Mouse (Mus musculus): ENCODE results near the gene Hist1h3i.
"Not testable (repeated sequence)": the region's sequence is repeated elsewhere in the genome, so short reads cannot be mapped to it uniquely, and the experiment has no call there.

Gene Hist1h3i

DNA sequence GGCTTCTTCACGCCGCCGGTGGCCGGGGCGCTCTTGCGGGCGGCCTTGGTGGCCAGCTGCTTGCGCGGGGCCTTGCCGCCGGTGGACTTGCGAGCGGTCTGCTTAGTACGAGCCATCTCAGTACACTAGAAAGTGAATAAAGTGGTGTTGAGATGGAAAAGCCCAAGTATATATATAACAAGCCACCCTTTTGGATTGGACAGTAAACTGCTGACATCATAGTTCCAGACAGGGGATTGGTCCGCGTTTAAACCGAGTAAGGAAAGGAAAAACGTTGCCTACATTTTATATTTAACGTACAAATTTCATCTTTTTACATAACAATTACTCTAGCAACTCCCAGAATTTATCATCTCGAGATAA is at the start of gene Hist1h3i:
Gene Hist1h3i (minus strand): TSS at position 116 of the 363 bp plus-strand sequence.
- peak; percentile 70 for DNase-seq

DNA sequence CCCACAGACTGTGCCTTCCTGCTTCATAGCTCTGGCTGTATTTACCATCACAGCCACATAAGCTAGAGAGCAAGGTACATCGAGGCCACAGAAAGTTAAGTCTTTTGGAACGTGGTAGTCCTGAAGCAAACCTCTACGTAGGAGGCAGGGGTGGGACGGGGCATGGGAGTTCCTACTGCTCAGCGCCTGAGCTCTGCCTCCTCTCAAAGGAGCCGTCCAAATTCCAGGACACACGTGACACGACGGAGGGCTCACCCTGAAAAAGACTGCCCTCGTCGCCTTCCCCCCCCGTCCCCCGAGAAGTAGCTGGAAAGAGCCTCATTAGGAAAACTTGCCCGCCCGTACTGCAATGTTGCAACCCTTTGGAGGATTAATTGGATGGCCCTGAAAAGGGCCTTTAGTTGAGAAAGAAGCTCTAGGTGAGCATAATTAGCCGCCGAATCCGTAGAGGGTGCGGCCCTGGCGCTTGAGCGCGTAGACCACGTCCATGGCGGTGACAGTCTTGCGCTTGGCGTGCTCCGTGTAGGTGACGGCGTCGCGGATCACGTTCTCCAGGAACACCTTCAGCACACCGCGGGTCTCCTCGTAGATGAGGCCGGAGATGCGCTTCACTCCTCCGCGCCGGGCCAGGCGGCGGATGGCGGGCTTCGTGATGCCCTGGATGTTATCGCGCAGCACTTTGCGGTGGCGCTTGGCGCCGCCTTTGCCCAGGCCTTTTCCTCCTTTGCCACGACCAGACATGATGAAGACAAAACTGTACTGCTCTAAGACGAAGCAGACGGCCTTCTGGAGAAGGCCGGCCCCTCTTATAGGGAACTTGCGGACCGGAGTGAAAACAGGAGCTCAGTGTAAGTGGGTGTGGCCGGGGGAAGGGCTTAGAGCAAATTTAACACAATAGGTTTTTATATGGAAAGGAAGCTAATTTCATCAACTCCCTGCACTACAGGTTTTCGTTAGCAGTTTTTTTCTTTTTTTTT is 48.5 kb upstream of the Hist1h3i start, which contains the start of gene Hist1h4n:
Gene Hist1h4n (minus strand): TSS at position 779 of the 977 bp plus-strand sequence.
- not testable (repeated sequence) for DNase-seq

DNA sequence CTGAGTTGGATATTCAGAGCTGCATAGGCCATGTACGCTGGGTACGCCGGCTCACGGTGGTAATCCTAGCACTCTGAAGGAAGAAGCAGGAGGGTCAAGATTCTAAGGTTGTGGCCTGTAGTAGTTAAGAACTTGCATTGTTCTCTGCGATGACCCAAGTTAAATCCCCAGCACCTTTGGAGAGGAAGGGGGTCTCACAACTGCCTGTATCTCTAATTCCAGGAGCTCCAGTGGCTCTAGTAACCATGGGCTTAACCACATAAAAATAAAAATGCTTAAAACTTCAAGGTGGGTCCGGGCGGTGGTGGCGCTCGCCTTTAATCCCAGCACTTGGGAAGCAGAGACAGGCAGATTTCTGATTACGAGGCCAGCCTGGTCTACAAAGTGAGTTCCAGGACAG is 47.2 kb upstream of the Hist1h3i start:
- DNase-seq: no peak

GRCm38 (mm10) chr13:21828511-21828910 is 45.3 kb upstream of the Hist1h3i start:
- DNase-seq: no peak

- not testable (repeated sequence) for DNase-seq
Measured at GRCm38 (mm10) chr13:21820082-21820890, 37.1 kb upstream of the Hist1h3i start.

- not testable (repeated sequence) for DNase-seq
Measured at GRCm38 (mm10) chr13:21812092-21812491, 28.9 kb upstream of the Hist1h3i start.

DNA sequence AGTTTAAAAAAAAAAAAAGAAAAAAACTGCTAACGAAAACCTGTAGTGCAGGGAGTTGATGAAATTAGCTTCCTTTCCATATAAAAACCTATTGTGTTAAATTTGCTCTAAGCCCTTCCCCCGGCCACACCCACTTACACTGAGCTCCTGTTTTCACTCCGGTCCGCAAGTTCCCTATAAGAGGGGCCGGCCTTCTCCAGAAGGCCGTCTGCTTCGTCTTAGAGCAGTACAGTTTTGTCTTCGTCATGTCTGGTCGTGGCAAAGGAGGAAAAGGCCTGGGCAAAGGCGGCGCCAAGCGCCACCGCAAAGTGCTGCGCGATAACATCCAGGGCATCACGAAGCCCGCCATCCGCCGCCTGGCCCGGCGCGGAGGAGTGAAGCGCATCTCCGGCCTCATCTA is 28.4 kb upstream of the Hist1h3i start, which contains the start of gene Hist1h4m:
Gene Hist1h4m (plus strand): TSS at position 208 of the 400 bp plus-strand sequence.
- DNase-seq: not testable (repeated sequence)

GRCm38 (mm10) chr13:21811074-21811473 is 27.9 kb upstream of the Hist1h3i start:
- DNase-seq: not testable (repeated sequence)

DNA sequence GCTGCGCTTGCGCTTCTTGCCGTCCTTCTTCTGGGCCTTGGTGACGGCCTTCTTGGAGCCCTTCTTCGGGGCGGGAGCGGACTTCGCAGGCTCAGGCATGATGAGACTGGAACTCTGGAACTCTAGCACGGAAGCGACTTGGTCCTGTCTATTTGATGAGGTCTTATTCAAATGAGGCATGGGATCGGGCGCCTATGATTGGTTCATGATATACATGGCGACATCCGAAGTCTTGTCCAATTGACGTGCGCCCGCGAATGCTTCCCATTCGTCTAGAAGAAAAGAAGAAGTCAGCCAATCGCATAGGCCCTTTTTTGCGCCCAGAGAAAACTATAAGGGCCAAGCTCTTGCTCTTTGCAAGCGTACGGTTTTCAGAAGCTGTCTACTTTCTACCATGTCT is 26.9 kb upstream of the Hist1h3i start, which contains the start of the genes Hist1h2bq and Hist1h2ao:
Gene Hist1h2bq (minus strand): TSS at position 125 of the 400 bp plus-strand sequence.
Gene Hist1h2ao (plus strand): TSS at position 393 of the 400 bp plus-strand sequence.
- DNase-seq: not testable (repeated sequence)

- DNase-seq: not testable (repeated sequence)
Measured at GRCm38 (mm10) chr13:21803058-21803457, 19.9 kb upstream of the Hist1h3i start.

GRCm38 (mm10) chr13:21797163-21797562 is 14.0 kb upstream of the Hist1h3i start:
- not testable (repeated sequence) for DNase-seq

DNA sequence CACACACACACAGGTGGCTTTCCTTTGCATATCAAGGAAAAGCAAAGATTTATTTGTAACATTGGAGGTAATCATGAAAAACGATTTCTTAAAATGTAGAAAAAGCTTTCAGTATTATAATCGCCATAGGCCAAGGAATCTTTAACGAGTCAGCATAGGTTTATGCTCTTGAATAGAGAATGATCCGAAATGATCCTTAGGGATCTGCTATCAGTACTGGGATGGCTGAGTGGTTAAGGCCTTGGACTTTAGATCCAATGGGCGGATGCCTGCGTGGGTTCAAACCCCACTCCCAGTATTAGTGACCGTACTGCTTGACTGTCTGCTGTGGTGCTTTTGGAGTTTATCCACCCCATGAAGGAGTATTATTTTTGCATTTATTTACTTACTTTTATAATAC is 12.4 kb upstream of the Hist1h3i start:
- DNase-seq: no peak

DNA sequence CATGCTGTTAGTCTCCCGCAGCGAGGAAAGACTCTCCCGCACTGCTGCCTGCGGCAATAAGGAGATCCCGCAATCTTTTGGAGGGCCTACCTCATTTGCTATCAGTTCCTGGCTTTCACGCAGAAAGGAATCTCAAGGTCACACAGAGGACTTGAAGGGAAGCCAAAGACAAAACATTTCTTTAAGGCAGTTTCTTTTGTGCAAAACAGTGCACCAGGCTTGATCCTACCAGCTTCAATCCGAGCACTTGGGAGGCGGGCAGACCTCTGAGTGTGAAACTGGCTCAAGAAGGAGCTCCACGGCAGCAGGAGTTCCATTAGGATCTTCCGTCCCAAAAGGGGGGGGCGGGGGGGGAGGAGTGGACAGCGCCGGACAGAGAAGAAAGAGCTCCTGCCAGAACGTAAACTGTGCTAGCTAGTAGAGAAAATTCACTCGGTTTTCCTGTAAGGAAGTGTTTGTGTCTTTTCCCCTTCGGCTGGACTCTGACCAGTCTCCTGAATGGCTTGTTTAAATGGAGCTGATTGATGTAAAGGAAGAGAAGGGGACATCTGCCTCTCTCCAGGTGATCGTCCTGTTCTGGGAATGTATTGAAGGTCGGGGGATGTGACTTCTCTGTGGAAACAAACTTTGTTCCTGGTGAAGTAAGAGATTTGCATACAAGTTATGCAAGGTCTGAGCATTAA is 7.6 kb upstream of the Hist1h3i start:
- peak; percentile 13 for DNase-seq

DNA sequence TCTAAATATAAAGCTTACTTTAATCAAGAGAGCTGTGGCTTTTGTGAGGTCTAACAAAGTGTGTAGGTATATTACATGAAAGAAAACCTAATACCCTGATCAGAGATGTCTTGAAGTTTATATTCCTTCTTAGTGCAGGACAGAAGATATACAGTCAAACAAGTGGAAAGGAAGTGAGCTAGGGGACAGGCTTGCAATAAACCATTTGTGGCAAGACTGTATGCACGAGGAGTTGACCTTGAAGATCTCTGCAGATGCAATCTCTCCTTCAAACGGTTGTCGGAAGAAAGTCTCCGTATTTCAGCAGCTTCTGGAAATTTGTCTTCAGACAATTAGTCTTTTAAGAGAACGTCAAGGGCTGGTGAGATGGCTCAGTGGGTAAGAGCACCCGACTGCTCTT is 6.8 kb upstream of the Hist1h3i start:
- no peak for DNase-seq

- DNase-seq: no peak
Measured at GRCm38 (mm10) chr13:21787760-21788593, 4.8 kb upstream of the Hist1h3i start.

DNA sequence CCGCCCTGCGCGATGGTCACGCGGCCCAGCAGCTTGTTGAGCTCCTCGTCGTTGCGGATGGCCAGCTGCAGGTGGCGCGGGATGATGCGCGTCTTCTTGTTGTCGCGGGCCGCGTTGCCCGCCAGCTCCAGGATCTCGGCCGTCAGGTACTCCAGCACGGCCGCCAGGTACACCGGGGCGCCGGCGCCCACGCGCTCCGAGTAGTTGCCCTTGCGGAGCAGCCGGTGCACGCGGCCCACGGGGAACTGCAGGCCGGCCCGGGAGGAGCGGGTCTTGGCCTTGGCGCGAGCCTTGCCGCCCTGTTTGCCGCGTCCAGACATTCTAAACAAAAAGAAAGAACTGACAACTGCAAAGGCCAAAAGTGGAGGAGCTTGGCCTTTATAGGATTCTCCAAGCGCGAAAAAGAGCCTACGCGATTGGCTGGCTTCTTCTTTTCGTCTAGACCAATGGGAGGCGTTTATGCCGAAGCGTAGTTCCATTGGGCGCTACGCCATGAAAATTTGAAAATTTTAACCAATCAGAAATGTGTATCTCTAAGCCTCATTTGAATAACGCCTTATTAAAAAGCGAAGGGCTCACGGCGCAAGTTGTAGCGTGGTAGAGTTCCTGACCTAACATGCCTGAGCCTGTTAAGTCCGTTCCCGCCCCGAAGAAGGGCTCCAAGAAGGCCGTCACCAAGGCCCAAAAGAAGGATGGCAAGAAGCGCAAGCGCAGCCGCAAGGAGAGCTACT is 3.9 kb upstream of the Hist1h3i start, which contains the start of the genes Hist1h2an and Hist1h2bp:
Gene Hist1h2an (minus strand): TSS at position 320 of the 731 bp plus-strand sequence.
Gene Hist1h2bp (plus strand): TSS at position 563 of the 731 bp plus-strand sequence.
- peak; percentile 92 for DNase-seq

- peak; percentile 40 for DNase-seq
Measured at GRCm38 (mm10) chr13:21786189-21786898, 3.2 kb upstream of the Hist1h3i start.

DNA sequence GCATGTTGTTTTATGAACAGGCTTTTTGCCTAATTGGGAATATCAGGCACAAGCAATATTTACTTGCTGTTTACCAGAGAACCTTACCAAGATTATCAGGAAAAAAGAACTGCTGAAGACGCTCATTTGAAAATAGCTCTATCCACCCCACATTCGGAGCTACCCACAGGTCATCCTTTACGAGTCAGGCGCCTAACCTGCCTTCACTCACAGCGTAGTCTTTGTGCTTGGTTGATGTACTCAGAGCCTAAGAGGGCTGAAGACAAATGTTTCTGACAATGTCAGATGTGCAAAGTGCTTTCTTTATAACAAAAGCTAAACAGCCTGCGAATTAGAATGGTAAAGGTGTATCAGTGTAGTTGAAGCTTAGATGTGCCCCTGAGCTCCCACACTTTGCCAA is 1.1 kb upstream of the Hist1h3i start:
- peak; percentile 20 for DNase-seq

DNA sequence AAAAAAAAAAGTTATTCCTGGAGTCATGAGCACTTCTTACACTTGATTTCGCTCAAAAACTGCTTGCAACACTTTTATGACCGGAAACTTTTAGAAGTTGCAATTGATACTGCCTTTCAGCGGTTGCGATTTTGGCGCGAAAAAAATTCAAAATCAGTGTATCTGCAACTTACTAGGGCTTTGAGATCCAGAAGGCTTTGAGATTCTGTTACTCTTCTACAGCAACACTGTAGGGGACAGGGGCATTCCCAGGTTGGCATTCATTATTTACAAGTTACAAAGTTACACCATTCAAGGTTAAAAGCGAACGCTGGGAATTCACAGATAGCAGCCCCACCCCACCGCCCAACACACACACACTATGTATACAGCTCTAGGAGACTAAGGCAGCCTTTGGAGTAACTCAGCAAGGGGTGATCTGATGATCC is 578 bp upstream of the Hist1h3i start:
- DNase-seq: peak; percentile 77
